Mouse (Mus musculus) liver, embryonic 14.5 days (tissue): ENCODE data around the gene Hdgf. TPM values are rescaled to one million over a fixed set of nuclear protein-coding genes. Genes with fewer than 3 reads are reported as not detected.
A peak's percentile ranks its signal among the peaks of the same experiment; 100 is the strongest.
"Not testable (repeated sequence)": the region's sequence is repeated elsewhere in the genome, so short reads cannot be mapped to it uniquely, and the experiment has no call there.

Source experiments
- ATAC-seq: fragments of 200-750 bp; cut with Nextera tagmentation; 2 replicates; pipeline ENCODE4 v1.8.0; 2017; ENCODE audit warnings: moderate number of reproducible peaks, mild to moderate bottlenecking, moderate library complexity; ENCODE audit not compliant: insufficient read depth
- DNase-seq, 3 experiments: peaks; one replicate each; pipeline ENCODE4 v3.0.0-alpha.2; 2012 to 2013; ENCODE audit warnings: low read depth in 3 of 3, low spot score in 3 of 3
- H3K27ac ChIP-seq: fragments of 300-500 bp; sonication (generic); 2 replicates; pipeline ENCODE4 v1.5.1; 2014; ENCODE audit warnings: moderate library complexity, mild to moderate bottlenecking, control low read depth, inconsistent platforms
- H3K27me3 ChIP-seq: fragments of 300-500 bp; sonication (generic); 2 replicates; pipeline ENCODE4 v1.6.1; 2014; ENCODE audit warnings: mild to moderate bottlenecking, low read length, moderate library complexity; ENCODE audit not compliant: control insufficient read depth, insufficient read depth
- H3K36me3 ChIP-seq: fragments of 300-500 bp; sonication (generic); replicated peaks from 2 replicates; pipeline ENCODE4 v1.6.1; 2014; ENCODE audit warnings: low read depth; ENCODE audit not compliant: control insufficient read depth, insufficient read depth
- H3K4me1 ChIP-seq, 2 experiments: fragments of 200-500 bp in 1 of 2; fragments of 300-500 bp in 1 of 2; sonication (generic) in 1 of 2; replicated peaks; 2 replicates each; pipeline ENCODE4 v1.6.1; 2012 to 2014; ENCODE audit warnings: antibody characterized with exemption in 1 of 2, inconsistent platforms in 1 of 2, low read length in 1 of 2; ENCODE audit not compliant: control insufficient read depth in 2 of 2, insufficient read depth in 2 of 2
- H3K4me2 ChIP-seq: fragments of 300-500 bp; sonication (generic); 2 replicates; pipeline ENCODE4 v1.6.1; 2014; ENCODE audit warnings: low read depth, mild to moderate bottlenecking, control low read depth, moderate library complexity
- H3K4me3 ChIP-seq, 2 experiments: fragments of 200-500 bp in 1 of 2; fragments of 300-500 bp in 1 of 2; sonication (generic) in 1 of 2; 2 replicates each; pipeline ENCODE4 v1.5.1; 2012 to 2014; ENCODE audit warnings: low read depth in 2 of 2, low read length in 2 of 2, mild to moderate bottlenecking in 2 of 2, control low read depth in 1 of 2, inconsistent platforms in 1 of 2, moderate library complexity in 1 of 2; ENCODE audit not compliant: insufficient read depth in 1 of 2
- H3K9ac ChIP-seq: fragments of 300-500 bp; sonication (generic); replicated peaks from 2 replicates; pipeline ENCODE4 v1.6.1; 2014; ENCODE audit warnings: mild to moderate bottlenecking, control low read depth, moderate library complexity
- H3K9me3 ChIP-seq: fragments of 300-500 bp; sonication (generic); 2 replicates; pipeline ENCODE4 v1.6.1; 2016; ENCODE audit warnings: low read length, mixed read lengths; ENCODE audit not compliant: control insufficient read depth
- CTCF ChIP-seq: IDR thresholded peaks from 2 replicates; pipeline ENCODE4 v1.5.1; 2016; ENCODE audit warnings: antibody characterized with exemption, low read depth, control low read depth
- EP300 ChIP-seq: IDR thresholded peaks from 2 replicates; pipeline ENCODE4 v1.6.1; 2016; ENCODE audit warnings: antibody characterized with exemption, low read depth
- WGBS: fragments of 180-500 bp; shearing (Covaris S2); extraction: QIAGEN DNeasy Blood & Tissue Kit; methylation state at CpG from one replicate; pipeline ENCODE4 v1.1.7; 2014; ENCODE audit not compliant: insufficient replicate concordance; 5-methylcytosine and 5-hydroxymethylcytosine counted together
- polyA plus RNA-seq, 2 experiments: library from polyadenylated mRNA; depleted of rRNA in 1 of 2; stranded (reverse) in 1 of 2; unstranded in 1 of 2; fragments of >200 nt; fragmentation: Nextera tagmentation in 1 of 2; extraction: Ambion mirVana in 1 of 2; gene quantifications; 2 replicates each; pipeline versions ENCODE4 v1.2.1 to v1.2.3; 2012 to 2014

Hdgf gene
- polyA plus RNA-seq, 2 experiments: 167 to 204 TPM

- TF ChIP-seq CTCF: peak; percentile 51
- H3K27me3 ChIP-seq, H3K4me2 ChIP-seq, H3K4me3 ChIP-seq, H3K9ac ChIP-seq, ATAC-seq, DNase-seq, H3K9me3 ChIP-seq, H3K36me3 ChIP-seq, H3K27ac ChIP-seq: not testable (repeated sequence)
- 69% methylated on average over 4 of the region's 4 CpGs for WGBS
- H3K4me1 ChIP-seq: peaks cover 14 to 18% of the 10 kb centered on the region in 2 experiments
Observed at GRCm38 (mm10) chr3:87887400-87887799, 18.7 kb upstream of the Hdgf start.

- Histone ChIP-seq H3K4me2 (no peak overlapping the region), H3K9me3 (no peaks in the 10 kb centered on the region; the same call in 1 of the 2 replicates), H3K4me1 (peaks cover 11 to 13% of the 10 kb centered on the region in 2 experiments), H3K27me3 (no peaks in the 10 kb centered on the region), H3K36me3 (no peaks in the 10 kb centered on the region), H3K27ac (no peak overlapping the region), H3K4me3 (no peak overlapping the region), H3K9ac (no peak overlapping the region)
- WGBS: 77% methylated on average over 3 of the region's 3 CpGs
- no peak for TF ChIP-seq CTCF
- TF ChIP-seq EP300: no peak
- no peak for DNase-seq
- no peak for ATAC-seq
Observed at GRCm38 (mm10) chr3:87891481-87891880, 14.6 kb upstream of the Hdgf start.

GRCm38 (mm10) chr3:87893367-87893905, 12.7 kb upstream of the Hdgf start:
- no peak overlapping the region for H3K9ac ChIP-seq
- peak overlapping the region; percentile 5 for H3K27ac ChIP-seq
- H3K36me3 ChIP-seq: no peaks in the 10 kb centered on the region
- TF ChIP-seq CTCF (no peak), EP300 (no peak)
- peak; percentile 60; the same call in 1 of the 2 replicates for ATAC-seq
- H3K27me3 ChIP-seq: no peaks in the 10 kb centered on the region
- no peak overlapping the region for H3K4me2 ChIP-seq
- H3K9me3 ChIP-seq: no peaks in the 10 kb centered on the region
- no peak overlapping the region for H3K4me3 ChIP-seq
- peaks cover 11 to 13% of the 10 kb centered on the region in 2 experiments for H3K4me1 ChIP-seq
- WGBS: 68% methylated on average over 3 of the region's 3 CpGs
- no peak for DNase-seq

GRCm38 (mm10) chr3:87899266-87899665, 6.9 kb upstream of the Hdgf start:
- Histone ChIP-seq H3K36me3 (no peaks in the 10 kb centered on the region), H3K4me2 (no peak overlapping the region), H3K4me1 (peaks cover 29 to 30% of the 10 kb centered on the region in 2 experiments), H3K27ac (peak overlapping the region; percentile 2; the same call in 1 of the 2 replicates), H3K4me3 (no peak overlapping the region), H3K9ac (no peak overlapping the region), H3K27me3 (no peaks in the 10 kb centered on the region), H3K9me3 (no peaks in the 10 kb centered on the region)
- no peak for TF ChIP-seq CTCF
- TF ChIP-seq EP300: no peak
- ATAC-seq: no peak
- 74% methylated on average over 3 of the region's 3 CpGs for WGBS
- DNase-seq: no peak

- ATAC-seq (no peak), DNase-seq (no peak)
- H3K27me3 ChIP-seq: no peaks in the 10 kb centered on the region
- no peaks in the 10 kb centered on the region for H3K9me3 ChIP-seq
- H3K9ac ChIP-seq: no peak overlapping the region; the same call in 1 of the 2 replicates
- TF ChIP-seq CTCF: no peak
- TF ChIP-seq EP300: no peak
- H3K36me3 ChIP-seq: no peaks in the 10 kb centered on the region
- 77% methylated on average over 3 of the region's 3 CpGs for whole genome bisulfite sequencing
- H3K4me2 ChIP-seq: 0 out of 2 replicates have a peak overlapping the region, but pooled peaks have one; percentile 20
- peak overlapping the region; percentile 2 for H3K27ac ChIP-seq
- H3K4me3 ChIP-seq: no peak overlapping the region
- peaks cover 29 to 31% of the 10 kb centered on the region in 2 experiments for H3K4me1 ChIP-seq
Observed at GRCm38 (mm10) chr3:87899776-87900175, 6.3 kb upstream of the Hdgf start.
